Mouse (Mus musculus): ENCODE data around the gene Npl.

- no peak for TF ChIP-seq EP300 (optimal IDR thresholded peaks at IDR 0.05)
- TF ChIP-seq CTCF (IDR thresholded peaks at IDR 0.05; ENCODE audit: low read depth) = no peak
Measured at GRCm38 (mm10) chr1:153493931-153494330, 55.9 kb downstream of the Npl start.
